Mouse (Mus musculus) intestine, postnatal 0 days (tissue): ENCODE measurements at regions not wholly inside any gene's neighbourhood (a gene's known extent, or its start where the extent isn't known, plus 50 kb on each side); places are given as distances from the start of the nearest gene placed in this dataset.

Experiments used
- ATAC-seq: fragments of 200-750 bp; cut with Nextera tagmentation; 2 replicates; pipeline ENCODE4 v1.8.0; 2017; ENCODE audit warnings: mild to moderate bottlenecking, moderate TSS enrichment, moderate library complexity
- H3K27ac ChIP-seq: fragments of 300-500 bp; sonication (generic); 2 replicates; pipeline ENCODE4 v1.5.1; 2014; ENCODE audit warnings: mild to moderate bottlenecking, low read depth, low read length, moderate library complexity
- H3K27me3 ChIP-seq: fragments of 300-500 bp; sonication (generic); replicated peaks from 2 replicates; pipeline ENCODE4 v1.6.1; 2014; ENCODE audit warnings: low read length, mixed read lengths; ENCODE audit not compliant: control insufficient read depth, insufficient read depth
- H3K36me3 ChIP-seq: fragments of 300-500 bp; sonication (generic); 2 replicates; pipeline ENCODE4 v1.6.1; 2014; ENCODE audit warnings: mild to moderate bottlenecking, moderate library complexity; ENCODE audit not compliant: control insufficient read depth, insufficient read depth
- H3K4me1 ChIP-seq: fragments of 300-500 bp; sonication (generic); replicated peaks from 2 replicates; pipeline ENCODE4 v1.6.1; 2014; ENCODE audit warnings: antibody characterized with exemption, low read length, mixed read lengths; ENCODE audit not compliant: control insufficient read depth, insufficient read depth
- H3K4me2 ChIP-seq: fragments of 300-500 bp; sonication (generic); replicated peaks from 2 replicates; pipeline ENCODE4 v1.6.1; 2014; ENCODE audit warnings: low read depth, mild to moderate bottlenecking, moderate library complexity
- H3K4me3 ChIP-seq: fragments of 300-500 bp; sonication (generic); 2 replicates; pipeline ENCODE4 v1.5.1; 2014; ENCODE audit warnings: low read depth, low read length
- H3K9ac ChIP-seq: fragments of 300-500 bp; sonication (generic); 2 replicates; pipeline ENCODE4 v1.6.1; 2014; ENCODE audit warnings: mild to moderate bottlenecking, low read depth, low read length
- H3K9me3 ChIP-seq: fragments of 300-500 bp; sonication (generic); 2 replicates; pipeline ENCODE4 v1.6.1; 2016; ENCODE audit warnings: mixed run types; ENCODE audit not compliant: control insufficient read depth
- CTCF ChIP-seq: sonication (generic); IDR thresholded peaks from 2 replicates; pipeline ENCODE4 v1.5.1; 2016; ENCODE audit warnings: low read depth, mild to moderate bottlenecking, control low read depth, antibody characterized with exemption, moderate library complexity
- WGBS: fragments of 180-500 bp; shearing (Covaris S2); extraction: QIAGEN DNeasy Blood & Tissue Kit; methylation state at CpG from one replicate; pipeline ENCODE4 v1.1.7; 2014; 5-methylcytosine and 5-hydroxymethylcytosine counted together

- H3K27me3 ChIP-seq, result no peaks in the 10 kb centered on the region
- H3K27ac ChIP-seq, result no peak overlapping the region
- H3K36me3 ChIP-seq, result no peaks in the 10 kb centered on the region
- H3K4me1 ChIP-seq, result no peaks in the 10 kb centered on the region
- H3K4me3 ChIP-seq, result no peak overlapping the region
- H3K9ac ChIP-seq, result no peak overlapping the region
- WGBS, result 71% methylated on average over 6 of the region's 8 CpGs
- no peak overlapping the region for H3K4me2 ChIP-seq
- no peak for TF ChIP-seq CTCF
- H3K9me3 ChIP-seq, result no peaks in the 10 kb centered on the region
- no peak for ATAC-seq
Measured at GRCm38 (mm10) chr3:119911532-119911931, 127.3 kb upstream of the Ptbp2 start.

DNA sequence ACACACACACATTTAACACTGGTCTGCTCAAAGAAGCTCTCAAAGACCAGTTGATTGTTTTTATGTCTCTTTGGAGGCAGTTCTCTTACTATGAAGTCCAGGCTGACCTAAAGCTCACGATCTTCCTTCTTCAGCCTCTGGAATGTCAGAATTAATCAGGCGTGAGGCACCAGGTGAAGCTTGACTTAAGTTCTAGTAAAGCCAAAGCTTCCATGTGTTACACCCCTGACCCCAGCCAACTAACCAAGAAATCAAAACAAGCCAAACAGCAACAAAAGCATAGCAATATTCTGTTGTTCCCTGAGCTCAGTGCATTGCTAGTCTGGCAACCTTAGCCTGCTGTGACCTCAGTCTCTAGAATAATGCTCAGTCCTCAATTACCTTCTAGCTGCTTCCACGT, 120.0 kb upstream of the Ptbp2 start:
- TF ChIP-seq CTCF, result no peak

DNA sequence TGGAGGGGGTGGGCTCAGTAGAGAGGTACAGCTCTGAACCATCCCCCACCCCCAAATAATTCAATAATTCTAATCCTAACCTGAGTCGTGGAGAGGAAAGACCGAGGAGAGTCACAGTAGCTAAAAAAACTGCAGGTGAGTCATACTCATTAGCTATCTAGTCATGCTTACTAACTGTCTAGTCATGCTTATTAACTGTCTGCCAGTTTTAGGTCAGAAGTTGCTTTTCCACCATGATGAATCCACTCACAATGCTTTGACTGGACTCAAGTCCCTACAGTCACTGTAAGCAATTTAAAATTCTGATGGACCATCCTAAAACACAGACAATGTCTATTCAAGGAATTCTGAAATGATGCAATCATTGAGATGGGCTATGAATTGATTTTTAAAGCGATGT, 110.9 kb upstream of the Ptbp2 start:
- no peak overlapping the region for H3K4me3 ChIP-seq
- H3K4me1 ChIP-seq, result no peaks in the 10 kb centered on the region
- no peak overlapping the region for H3K27ac ChIP-seq
- H3K9ac ChIP-seq, result no peak overlapping the region
- H3K9me3 ChIP-seq, result no peaks in the 10 kb centered on the region
- no peak overlapping the region for H3K4me2 ChIP-seq
- H3K36me3 ChIP-seq, result no peaks in the 10 kb centered on the region
- WGBS, result 75% methylated on average over 3 of the region's 3 CpGs
- no peak for TF ChIP-seq CTCF
- no peaks in the 10 kb centered on the region for H3K27me3 ChIP-seq
- no peak for ATAC-seq

More for the DNA sequence above, 120.0 kb upstream of the Ptbp2 start:
- Histone ChIP-seq H3K27me3 (no peaks in the 10 kb centered on the region), H3K9me3 (no peaks in the 10 kb centered on the region), H3K27ac (no peak overlapping the region), H3K4me2 (no peak overlapping the region), H3K9ac (no peak overlapping the region), H3K36me3 (no peaks in the 10 kb centered on the region), H3K4me3 (no peak overlapping the region), H3K4me1 (no peaks in the 10 kb centered on the region)
- no peak for ATAC-seq
- 72% methylated on average over 3 of the region's 3 CpGs for WGBS

DNA sequence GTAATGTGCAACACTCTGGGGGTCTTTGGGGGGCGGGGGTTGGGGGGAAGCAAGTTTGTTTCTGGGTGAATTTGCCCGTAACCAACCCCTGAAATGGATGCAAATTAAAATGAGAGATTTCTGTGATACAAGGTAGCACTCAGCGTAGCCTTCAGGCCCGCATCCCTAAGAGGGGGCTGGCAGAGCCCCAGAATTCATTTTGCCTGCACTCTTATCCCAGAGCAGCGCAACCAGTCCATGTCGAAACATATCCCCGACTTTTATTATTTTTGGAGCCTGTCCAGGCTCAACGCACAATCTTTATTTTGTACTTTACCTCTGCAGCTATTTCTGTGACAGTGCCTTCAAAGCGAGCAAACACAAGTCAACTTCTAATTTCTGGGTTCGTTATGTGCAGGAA, 109.8 kb upstream of the Ptbp2 start:
- TF ChIP-seq CTCF, result no peak
- ATAC-seq, result no peak

DNA sequence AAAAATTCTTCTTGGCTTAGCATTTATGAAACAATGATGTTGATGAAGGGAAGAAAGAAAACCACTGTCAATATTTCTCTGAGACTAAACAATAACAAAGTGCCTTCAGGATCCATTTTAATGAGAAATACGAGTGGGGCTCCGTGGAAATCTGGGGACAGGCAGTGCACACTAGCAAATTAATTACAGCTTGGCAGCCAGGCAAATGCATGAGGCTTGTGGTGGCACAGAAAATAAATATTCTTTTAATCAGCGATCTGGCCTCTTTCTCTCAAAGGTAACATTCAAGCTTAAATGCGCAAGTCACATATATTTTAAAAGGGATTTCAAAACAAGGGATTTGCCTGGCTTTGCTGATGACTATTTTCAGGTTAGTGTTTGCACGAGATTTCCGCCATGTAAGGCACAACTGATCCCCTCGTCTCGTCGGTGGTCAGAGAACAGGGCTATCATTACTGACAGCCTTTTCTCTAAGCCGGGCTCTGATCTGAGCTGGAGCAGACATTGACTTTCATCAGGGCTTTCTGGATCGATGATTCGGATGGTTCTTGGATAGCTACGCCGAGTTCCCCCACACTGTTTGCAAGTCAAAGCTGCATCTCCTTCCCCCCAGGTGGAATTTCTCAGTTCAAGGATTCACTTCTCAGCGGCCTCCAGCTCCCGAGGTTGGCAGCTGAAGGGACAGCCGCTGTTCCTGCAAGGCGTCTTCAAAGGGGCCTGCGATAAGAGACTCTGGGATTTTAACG, 109.1 kb upstream of the Ptbp2 start:
- Histone ChIP-seq H3K4me1 (no peaks in the 10 kb centered on the region), H3K4me3 (no peak overlapping the region), H3K36me3 (no peaks in the 10 kb centered on the region), H3K9me3 (no peaks in the 10 kb centered on the region), H3K27me3 (no peaks in the 10 kb centered on the region), H3K9ac (no peak overlapping the region), H3K27ac (no peak overlapping the region), H3K4me2 (no peak overlapping the region; the same call in 1 of the 2 replicates)
- ATAC-seq, result no peak
- TF ChIP-seq CTCF, result no peak
- 18% methylated on average over 20 of the region's 20 CpGs for WGBS

More for the DNA sequence above, 109.8 kb upstream of the Ptbp2 start:
- H3K4me3 ChIP-seq, result no peak overlapping the region
- no peaks in the 10 kb centered on the region for H3K36me3 ChIP-seq
- H3K4me1 ChIP-seq, result no peaks in the 10 kb centered on the region
- no peaks in the 10 kb centered on the region for H3K27me3 ChIP-seq
- 62% methylated on average over 10 of the region's 10 CpGs for WGBS
- no peaks in the 10 kb centered on the region for H3K9me3 ChIP-seq
- H3K27ac ChIP-seq, result no peak overlapping the region
- no peak overlapping the region for H3K4me2 ChIP-seq
- no peak overlapping the region for H3K9ac ChIP-seq

DNA sequence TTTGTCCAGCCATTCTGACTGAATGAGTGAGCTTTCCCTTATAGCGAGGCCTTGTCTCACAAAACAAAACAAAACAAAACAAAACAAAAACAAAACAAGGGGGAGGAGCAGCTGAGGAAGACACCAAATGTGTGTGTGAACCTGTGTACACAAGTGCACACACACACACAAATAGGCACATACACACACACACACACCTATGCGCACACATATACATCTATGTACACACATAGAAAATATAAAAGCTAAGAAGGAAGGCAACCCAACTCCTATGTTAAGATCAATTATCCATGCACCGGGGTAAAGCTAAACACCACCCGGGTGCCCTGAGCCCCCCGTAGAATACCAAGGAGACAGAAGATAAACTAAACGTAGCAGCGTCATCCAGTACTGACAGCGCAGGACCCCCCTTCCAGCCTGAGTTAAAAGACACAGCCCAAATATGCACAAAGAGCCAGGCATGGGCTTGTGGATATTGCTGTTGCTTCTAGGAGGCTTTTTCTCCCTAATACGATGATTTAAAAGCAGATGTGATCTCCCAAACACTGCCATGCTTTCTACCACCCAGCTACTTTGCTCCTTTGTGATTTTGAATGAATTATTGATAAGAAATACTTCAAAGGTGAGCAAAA, 108.4 kb upstream of the Ptbp2 start:
- Histone ChIP-seq H3K9ac (no peak overlapping the region), H3K36me3 (no peaks in the 10 kb centered on the region), H3K4me1 (no peaks in the 10 kb centered on the region), H3K9me3 (no peaks in the 10 kb centered on the region), H3K27ac (no peak overlapping the region), H3K4me3 (no peak overlapping the region), H3K27me3 (no peaks in the 10 kb centered on the region), H3K4me2 (no peak overlapping the region)
- WGBS, result 80% methylated on average over 9 of the region's 9 CpGs
- TF ChIP-seq CTCF, result no peak
- no peak for ATAC-seq
